Mouse (Mus musculus) brain, embryonic 18.5 days (tissue): ENCODE data around the gene Ndufaf8.

ENCODE experiments used
- DNase-seq: peaks from one replicate; pipeline ENCODE4 v3.0.0-alpha.2; 2012; ENCODE audit warnings: low read depth, low spot score

Ndufaf8 gene

GRCm38 (mm10) chr11:120086702-120087152 lies 12.0 kb upstream of the Ndufaf8 start, which contains the start of gene Cep131:
Gene Cep131 (minus strand): TSS chr11:120086827.
- DNase-seq = peak; percentile 94

GRCm38 (mm10) chr11:120090661-120091060 lies 8.1 kb upstream of the Ndufaf8 start:
- no peak for DNase-seq

- DNase-seq = no peak
Measured at GRCm38 (mm10) chr11:120092817-120093591, 5.7 kb upstream of the Ndufaf8 start.

- no peak for DNase-seq
Measured at GRCm38 (mm10) chr11:120101036-120101435, 2.3 kb downstream of the Ndufaf8 start.

- no peak for DNase-seq
Measured at GRCm38 (mm10) chr11:120103431-120103997, 4.8 kb downstream of the Ndufaf8 start.

- DNase-seq = no peak
Measured at GRCm38 (mm10) chr11:120107026-120107425, 8.3 kb downstream of the Ndufaf8 start.

GRCm38 (mm10) chr11:120107796-120108195 lies 9.1 kb downstream of the Ndufaf8 start:
- DNase-seq = no peak

GRCm38 (mm10) chr11:120109558-120110210 lies 11.0 kb downstream of the Ndufaf8 start:
- DNase-seq = no peak

GRCm38 (mm10) chr11:120110554-120110953 lies 11.8 kb downstream of the Ndufaf8 start:
- DNase-seq = no peak

GRCm38 (mm10) chr11:120111033-120111432 lies 12.3 kb downstream of the Ndufaf8 start:
- DNase-seq = no peak

- no peak for DNase-seq
Measured at GRCm38 (mm10) chr11:120112136-120112535, 13.4 kb downstream of the Ndufaf8 start.

GRCm38 (mm10) chr11:120114488-120115215 lies 15.9 kb downstream of the Ndufaf8 start:
- DNase-seq = no peak

GRCm38 (mm10) chr11:120117626-120118025 lies 18.9 kb downstream of the Ndufaf8 start:
- DNase-seq = no peak

- DNase-seq = no peak
Measured at GRCm38 (mm10) chr11:120119108-120119507, 20.4 kb downstream of the Ndufaf8 start.

- DNase-seq = no peak
Measured at GRCm38 (mm10) chr11:120119936-120120541, 21.3 kb downstream of the Ndufaf8 start.

- no peak for DNase-seq
Measured at GRCm38 (mm10) chr11:120120642-120121420, 22.1 kb downstream of the Ndufaf8 start.

- DNase-seq = no peak
Measured at GRCm38 (mm10) chr11:120122126-120122525, 23.4 kb downstream of the Ndufaf8 start.

GRCm38 (mm10) chr11:120126845-120127244 lies 28.1 kb downstream of the Ndufaf8 start:
- DNase-seq = no peak

- no peak for DNase-seq
Measured at GRCm38 (mm10) chr11:120129281-120129680, 30.6 kb downstream of the Ndufaf8 start.

- DNase-seq = no peak
Measured at GRCm38 (mm10) chr11:120134148-120134547, 35.4 kb downstream of the Ndufaf8 start.
